Mouse (Mus musculus): ENCODE measurements around the gene Pgm2.

Gene Pgm2

DNA sequence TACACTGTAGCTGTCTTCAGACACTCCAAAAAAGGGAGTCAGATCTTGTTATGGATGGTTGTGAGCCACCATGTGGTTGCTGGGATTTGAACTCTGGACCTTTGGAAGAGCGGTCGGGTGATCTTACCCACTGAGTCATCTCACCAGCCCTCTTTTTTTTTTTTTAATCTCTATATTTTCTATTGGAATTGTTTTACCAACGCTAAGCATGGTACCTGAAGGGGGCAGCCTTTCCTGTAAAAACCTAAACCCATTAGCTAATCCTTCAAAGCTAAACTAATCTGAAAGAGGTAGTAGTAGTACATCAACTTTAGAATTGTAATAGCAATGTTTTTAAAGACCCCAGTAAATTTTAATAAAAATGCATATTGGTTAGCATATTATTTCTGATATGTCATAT, 17.2 kb upstream of the Pgm2 start:
- DNase-seq (ENCODE audit: low spot score) = peak; percentile 34

DNA sequence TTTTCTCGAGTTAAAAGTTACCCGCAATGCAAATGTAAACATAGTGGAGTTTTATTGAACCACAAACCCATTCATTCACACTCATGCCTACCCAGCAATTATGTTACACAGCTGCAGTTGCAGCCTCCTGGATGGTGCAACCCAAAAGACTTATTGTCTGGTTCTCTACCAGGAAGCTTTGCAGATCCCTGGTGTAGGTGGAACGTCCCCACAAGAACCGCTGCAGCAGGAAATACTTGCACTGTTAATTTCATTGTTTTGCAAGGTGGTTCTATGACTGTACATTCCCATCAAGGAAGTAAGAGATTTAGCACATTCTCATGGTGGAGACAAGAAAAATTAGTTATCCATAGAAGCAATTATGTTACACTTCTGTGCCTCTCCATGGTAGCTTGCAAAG, 15.4 kb upstream of the Pgm2 start:
- DNase-seq (ENCODE audit: low spot score) = no peak

DNA sequence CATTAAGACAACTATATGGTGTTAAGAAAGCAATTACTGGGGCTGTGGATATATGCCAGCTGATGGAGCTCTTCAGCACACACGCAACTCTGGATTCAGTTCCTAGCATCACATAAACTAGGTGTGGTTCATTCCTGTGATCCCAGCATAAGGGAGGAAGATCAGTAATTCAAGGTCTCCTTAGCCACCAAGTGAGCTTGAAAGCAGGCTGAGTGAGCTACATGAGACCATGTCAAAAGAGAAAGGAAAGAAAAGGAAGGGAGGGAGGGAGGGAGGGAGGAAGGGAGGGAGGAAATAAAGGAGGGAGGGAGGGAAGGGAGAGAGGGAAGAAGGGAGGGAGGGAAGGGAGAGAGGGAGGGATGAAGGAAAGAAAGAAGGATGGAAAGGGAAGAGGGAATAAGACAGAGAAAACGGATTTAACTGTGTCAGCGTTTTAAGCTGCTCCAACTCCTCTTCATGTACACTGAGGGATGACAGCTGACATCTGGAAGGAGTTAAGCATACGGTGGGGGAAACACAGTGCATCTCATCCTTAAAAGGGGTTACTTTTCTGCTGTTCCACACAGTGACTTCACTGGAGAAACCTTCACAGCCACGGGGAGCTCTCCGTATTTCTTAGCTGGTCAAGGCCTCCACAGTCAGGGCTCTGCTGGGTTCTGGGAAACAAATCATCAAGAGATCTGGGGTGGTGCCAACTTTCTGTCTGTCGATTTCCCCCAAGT, 13.8 kb upstream of the Pgm2 start:
- no peak for DNase-seq (ENCODE audit: low spot score)

DNA sequence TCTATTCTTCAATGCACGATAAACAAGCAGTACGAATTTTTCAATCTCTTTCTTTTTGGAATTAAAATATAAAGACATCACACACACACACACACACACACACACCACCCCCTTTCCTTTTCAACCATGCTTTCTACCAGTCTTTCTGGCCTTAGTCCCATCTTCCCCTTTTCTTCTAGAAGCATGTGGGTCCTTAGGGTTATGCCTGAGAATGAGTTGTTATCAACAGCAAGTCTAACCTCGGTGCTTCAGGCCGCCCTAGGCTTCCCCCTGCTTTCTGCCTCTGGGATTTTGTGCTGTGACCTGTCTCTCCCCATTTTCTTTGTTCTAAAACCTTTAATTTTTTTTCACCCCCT, 13.3 kb upstream of the Pgm2 start:
- DNase-seq (ENCODE audit: low spot score) = no peak

DNA sequence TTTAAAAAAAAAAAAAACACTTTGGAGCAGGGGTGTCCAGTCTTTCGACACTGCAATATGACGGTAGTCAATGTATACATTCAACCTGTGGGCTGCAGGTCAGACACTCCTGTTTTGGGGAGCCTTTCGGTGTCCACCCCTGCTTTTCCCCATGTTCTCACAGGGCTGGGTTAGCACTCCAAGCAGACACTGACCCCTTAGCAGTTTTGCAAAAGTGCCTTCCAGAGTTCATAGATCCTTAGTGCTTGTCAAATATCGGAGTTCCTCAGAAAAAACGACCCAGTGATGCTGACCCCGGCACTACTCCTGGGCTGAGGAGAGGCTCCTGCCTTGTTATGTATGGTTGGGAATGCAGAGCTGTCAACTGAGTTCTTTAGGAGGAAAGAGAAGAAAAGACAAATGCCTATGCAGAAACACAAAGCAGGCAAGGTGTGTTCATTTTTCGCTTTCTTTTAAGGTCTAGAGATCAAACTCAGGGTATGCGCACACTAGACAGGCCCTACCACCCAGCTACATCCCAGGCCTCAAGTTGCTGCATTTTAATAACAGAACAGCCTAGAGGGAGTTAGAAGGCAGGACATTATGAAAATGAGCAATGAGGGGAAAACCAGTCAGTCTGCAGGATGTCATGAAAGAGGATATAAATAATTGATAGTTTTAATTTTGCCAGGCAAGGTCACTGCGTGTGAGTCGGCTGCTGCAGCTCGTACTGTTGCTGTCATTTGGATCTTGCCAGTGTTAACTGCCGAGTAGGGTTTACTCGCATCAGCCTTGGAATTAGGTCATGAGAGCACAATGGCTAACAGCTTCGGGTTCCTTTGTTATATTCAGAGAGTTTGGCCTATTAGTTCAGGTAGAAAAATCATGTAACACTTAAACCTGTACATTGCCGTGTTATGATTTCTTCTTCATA, 9.0 kb upstream of the Pgm2 start:
- DNase-seq (ENCODE audit: low spot score) = no peak

DNA sequence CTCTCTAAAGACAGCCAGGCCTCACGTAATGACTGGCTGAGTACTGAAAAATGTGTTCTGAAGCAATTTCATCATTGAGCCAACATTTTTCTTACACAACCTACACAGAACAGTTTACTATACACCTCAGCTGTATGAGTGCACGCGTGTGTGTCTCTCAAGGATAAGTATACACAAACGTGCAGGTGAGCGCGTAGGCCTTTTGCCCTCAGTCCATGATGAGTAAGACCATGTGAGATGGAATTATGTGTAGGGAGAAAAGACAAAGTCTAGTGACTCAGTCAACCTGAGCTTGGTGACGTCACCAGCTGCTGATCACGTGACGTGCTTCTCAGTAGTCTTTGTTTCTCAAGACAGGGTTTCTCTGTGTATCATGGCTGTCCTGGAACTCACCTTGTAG, 7.3 kb upstream of the Pgm2 start:
- no peak for DNase-seq (ENCODE audit: low spot score)

DNA sequence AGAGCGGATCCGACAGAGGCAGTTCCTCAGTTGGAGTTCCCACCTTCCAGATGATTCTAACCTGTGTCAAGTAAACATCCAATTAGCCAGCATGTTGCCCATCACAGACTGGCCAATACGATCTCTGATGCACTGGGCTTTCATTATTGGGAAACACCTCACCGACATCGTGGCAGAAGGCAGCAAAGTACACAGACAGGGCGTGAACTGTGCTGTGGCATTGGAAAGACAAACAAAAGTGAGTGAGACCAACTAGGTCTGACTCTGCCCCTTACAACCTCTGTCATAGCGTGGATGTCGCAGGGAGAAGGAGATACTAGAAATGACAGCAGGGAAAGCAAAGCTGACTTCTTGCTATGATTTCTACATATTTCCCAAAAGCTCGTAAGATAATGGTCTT, 4.0 kb upstream of the Pgm2 start:
- DNase-seq (ENCODE audit: low spot score) = no peak

DNA sequence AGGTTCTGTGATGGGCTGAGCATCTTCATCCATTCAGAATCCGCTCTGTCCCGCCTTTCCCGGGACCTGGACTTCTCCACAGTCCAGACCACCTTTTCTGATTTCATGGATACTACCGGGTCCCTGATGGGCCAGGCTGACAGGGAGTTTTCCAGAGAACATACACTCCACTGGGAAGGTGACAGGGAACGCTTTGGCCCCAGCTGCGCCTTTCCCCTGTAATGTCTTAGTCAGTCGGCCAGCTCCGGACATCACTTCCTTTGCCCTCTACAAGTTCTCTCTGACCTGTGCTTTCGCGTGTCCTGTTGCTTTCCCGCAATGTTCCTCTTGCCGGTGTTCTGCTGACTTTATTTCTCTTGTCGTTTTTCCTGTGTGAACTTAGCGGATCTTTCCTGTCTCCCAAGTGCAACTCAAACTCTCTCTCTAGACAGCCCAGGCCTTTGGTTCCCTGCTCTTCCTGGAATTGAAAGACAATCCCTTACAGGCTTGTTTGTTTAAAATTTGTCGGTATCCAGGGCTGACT, 660 bp downstream of the Pgm2 start:
- peak; percentile 32 for DNase-seq (ENCODE audit: low spot score)

DNA sequence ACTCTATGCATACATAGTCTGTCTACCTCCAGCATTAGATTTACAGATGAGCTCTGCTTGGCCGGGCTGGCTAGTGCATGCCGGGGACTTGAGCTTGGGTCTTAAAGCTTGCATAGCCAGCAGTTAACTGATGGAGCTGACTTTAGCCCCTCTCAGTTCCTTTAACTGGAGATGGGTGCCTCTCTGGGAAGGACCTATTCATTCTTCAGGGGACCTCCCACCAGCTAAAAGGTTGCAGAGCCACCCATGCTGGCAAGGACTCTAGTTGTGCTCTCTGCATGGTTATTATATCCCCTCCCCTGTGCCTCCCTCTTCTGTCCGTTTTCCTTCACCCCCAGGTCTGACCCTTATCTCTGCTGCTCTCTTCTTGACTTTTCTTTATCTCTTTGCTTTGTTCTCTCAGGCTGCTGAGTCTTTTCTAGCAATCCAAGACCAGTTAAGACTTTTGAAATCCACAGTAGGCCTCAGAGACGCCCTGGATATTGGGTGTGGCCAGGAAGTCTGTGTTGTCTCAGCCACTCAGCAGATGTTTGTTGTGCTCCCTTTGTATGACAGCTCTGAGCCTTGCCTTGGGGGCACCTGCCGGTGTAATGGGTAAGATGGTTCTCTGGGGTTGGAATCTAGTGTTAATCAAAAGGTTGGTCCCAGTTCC, 2.7 kb downstream of the Pgm2 start:
- no peak for DNase-seq (ENCODE audit: low spot score)

DNA sequence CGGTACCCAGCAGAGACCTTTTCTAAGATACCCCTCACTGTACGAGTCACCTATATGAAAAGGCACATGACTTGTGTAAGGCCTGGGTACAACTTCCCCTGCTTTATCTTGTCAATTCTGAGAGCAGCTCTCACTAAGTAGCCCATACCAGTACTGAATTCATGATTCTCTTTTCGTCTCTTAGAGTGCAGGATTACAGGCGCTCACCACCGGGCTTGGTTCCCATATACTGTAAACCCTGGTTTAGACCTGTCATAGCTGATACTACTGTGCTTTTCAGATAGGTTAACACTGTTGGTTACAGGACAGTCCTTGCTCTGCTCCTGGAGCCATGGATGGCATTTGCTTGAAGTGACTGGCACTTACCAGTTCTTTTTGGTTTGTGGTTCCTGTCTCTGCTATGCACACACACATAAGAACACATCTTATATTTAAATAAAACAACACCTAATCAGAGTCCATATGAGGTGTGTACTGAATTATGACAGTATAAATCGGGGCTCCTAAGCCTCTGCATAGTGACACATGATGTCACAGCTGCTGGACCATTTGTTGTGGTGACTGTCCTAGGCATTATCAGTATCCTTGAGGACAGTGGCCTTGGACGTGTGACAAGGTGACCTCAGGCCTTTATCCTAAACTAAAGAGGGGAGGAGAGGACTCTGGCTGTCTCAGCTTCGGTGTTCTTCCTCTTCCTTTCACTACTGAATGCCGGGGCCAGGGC, 9.4 kb downstream of the Pgm2 start:
- DNase-seq (ENCODE audit: low spot score) = no peak

DNA sequence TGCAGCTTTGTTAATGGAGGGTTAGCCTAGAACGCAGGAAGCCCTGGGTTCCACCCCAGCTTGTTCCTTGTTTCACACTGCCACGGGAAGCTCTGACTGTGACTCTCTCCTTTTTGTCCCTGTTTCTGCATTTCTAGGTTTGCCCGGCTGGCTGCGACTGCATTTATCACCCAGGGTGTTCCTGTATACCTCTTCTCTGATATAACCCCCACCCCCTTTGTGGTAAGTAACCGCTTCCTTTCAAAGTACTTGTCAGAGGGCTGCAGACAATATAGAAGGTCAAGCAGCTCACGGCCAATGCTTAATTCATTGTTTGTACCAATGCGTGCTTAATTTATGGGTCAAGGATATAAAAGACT, 9.9 kb downstream of the Pgm2 start:
- DNase-seq (ENCODE audit: low spot score) = no peak

DNA sequence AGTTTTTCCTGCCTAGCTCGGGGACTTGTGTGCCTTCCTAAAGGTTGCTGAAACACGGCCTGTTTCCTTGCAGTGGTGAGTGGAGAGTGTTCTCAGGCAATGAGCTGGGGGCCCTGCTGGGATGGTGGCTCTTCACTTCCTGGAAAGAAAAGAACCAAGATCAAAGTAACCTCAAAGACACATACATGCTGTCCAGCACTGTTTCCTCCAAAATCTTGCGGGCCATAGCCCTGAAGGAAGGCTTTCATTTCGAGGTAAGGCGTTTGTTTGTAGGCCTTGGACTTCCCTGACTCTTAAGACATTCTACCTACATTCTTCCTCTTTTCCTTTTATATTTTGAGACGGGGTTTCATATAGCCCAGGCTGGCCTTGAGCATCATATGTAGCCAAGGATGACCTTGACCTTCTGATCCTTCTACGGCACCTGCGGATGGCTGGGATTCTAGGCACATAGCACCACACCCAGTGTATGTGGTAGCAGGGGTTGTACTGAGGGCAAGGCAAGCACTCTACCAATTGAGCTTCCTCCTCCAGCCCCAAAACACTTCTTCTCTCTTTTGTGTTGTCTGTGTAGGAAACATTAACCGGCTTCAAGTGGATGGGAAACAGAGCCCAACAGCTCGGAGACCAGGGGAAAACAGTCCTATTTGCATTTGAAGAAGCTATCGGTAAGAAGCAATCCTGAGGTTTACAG, 15.0 kb downstream of the Pgm2 start:
- DNase-seq (ENCODE audit: low spot score) = no peak

DNA sequence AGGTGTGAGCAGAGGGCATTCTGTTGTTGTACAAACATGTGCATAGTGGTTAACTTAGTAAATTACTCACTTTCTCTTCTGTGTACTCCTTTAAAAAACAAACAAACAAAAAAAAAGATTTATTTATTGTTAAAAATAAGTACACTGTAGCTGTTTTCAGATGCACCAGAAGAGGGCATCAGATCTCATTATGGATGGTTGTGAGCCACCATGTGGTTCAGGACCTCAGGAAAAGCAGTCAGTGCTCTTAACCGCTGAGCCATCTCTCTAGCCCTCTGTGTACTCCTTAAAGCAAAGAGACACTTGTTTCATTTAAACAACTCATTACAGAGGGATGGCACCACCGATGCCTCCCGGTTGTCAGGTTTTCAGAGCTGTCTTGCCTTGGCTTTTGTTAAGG, 16.5 kb downstream of the Pgm2 start:
- DNase-seq (ENCODE audit: low spot score) = no peak

DNA sequence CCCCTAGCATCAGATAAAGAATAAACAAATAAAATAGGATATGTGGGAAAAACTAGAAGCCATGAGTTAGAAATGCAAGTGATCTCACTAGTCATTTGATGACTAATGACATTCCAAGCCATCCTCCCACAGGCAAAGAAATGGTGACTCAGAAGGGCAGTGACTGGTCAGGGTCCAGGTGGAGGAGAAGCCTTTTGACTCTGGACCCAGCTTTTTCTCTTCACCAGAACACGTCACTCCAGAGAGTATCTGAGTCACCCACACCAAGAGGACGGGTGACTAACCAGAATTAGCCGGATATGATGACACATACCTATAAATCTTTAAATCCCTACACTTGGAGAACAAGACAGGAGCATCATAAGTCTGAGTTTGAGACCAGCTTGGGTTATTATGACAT, 19.6 kb downstream of the Pgm2 start:
- DNase-seq (ENCODE audit: low spot score) = no peak

DNA sequence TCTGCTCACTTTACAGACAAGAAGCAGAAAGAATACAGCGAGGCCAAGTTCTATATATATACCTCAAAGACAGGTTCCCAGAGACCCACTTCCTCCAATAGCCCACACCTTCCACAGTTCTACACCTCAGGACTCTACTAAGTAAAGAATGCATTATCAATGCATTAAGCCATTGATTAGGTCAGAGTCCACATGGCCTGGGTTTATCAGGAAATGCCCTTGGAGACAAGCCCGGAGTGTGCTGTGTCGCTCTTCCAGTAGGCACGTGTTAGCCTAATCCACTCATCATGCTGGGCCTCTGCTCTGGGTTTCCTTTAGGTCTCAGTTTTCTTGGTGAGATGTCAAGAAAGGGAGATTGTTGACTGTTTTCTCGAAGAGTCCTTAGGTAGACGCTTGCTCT, 21.5 kb downstream of the Pgm2 start:
- no peak for DNase-seq (ENCODE audit: low spot score)

DNA sequence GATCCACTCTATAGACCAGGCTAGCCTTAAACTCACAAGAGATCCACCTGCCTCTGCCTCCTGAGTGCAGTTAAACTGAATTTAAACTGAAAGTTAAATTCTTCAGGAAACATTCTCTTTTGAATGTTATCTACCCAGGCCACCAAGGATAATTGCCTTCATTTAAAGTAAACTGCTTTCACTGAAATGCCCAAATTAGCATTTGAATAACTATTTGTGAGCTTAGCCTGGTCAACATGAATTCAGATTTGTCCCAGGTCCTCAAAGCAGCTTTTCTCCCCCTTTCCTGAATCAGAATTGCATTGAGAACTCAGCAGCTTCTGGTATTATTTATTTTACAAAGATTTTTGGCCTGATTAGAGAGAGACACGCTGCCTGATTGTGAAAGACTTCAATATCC, 24.4 kb downstream of the Pgm2 start:
- no peak for DNase-seq (ENCODE audit: low spot score)

DNA sequence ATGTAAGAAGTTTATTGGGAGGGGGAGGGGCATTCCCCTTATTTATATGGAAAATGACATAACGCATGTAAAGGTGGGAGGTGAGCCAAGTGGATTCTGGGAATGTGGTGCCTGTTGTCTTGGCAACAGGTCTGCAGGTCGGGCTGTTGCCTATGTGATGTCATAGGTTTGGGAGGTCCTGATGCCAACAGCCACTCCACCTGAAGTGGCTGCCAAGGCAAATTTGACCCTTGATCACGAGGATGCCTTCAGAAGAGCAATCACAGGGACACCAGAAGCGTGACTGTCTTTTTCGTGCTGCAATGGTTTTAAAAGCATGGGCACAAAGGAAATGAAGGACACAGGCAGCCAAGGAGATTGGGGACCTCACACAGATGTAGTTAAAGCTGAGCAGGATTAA, 33.0 kb downstream of the Pgm2 start:
- no peak for DNase-seq (ENCODE audit: low spot score)

DNA sequence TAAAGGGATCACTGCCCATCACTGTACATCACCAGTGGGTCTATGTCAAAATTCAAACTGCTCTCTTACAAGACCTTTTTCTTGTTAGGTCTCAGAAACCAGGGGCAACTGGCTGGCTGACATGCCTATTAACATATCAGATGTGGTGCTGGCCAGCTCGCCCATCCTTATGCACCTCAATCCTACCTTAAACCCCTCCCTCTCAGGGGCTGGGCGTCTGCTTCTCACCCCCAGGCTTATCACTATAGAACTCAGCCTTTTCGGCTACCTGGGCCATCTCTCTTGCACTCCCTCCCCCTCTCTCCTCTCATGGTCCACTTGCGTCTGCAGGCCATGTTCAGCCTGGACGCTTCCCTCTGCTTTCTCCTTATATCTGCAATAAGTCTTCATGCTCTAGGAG, 38.8 kb downstream of the Pgm2 start:
- no peak for DNase-seq (ENCODE audit: low spot score)

DNA sequence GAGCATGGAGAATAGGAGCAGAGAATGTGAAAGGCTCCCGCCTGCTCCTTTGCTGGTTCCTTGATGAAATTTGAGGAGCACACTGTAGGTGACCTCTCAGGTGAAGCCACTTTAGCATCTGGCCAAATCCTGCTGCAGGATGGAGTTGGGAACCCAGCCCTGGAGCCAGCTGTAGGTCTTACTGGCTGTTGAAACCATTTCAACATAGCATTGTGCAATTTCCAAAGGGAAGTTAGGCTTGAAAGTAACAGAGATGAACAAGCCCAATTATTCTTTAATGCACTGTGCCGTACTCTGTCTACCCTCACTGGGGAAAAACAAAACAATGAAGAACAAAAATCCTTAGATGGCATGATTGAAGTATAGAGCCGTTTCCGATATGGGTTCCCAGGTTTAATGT, 41.2 kb downstream of the Pgm2 start:
- DNase-seq (ENCODE audit: low spot score) = no peak

DNA sequence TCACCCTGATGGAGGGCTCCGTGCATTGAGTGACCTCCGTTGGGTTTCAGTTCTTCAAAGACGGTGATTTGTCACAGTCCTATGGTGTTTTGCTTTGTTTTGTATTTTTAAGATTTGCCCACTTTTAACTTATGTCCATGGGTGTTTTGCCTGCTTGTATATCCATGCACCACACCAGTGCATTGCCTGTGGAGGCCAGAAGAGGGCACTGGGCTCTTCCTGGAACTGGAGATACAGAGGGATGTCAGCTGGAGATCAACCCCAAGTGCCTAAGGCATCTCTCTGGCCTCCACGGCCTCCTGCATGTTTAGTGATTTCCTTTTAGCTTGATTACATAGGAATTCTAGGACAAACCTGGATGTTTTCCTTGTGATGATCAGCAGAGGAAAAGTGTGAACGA, 43.6 kb downstream of the Pgm2 start:
- DNase-seq (ENCODE audit: low spot score) = no peak

DNA sequence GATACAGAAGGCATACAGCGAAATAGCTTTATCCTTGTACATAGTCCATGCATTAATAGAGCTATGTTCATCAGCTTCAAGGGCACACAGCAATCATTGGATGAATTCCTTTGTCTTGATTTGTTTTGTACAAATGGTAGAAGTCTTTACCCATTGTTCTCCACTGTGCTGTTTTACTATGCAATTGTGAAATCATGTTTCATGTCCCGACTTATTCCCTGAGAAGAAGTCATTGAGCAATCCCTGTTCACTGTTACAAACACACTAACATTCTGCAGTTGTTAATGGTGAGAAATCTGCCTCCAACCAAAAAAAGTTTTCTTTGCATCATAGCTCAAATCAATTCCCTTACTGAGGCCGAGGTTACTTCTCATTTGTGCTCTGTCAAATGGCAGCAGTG, 47.5 kb downstream of the Pgm2 start:
- DNase-seq (ENCODE audit: low spot score) = no peak

DNA sequence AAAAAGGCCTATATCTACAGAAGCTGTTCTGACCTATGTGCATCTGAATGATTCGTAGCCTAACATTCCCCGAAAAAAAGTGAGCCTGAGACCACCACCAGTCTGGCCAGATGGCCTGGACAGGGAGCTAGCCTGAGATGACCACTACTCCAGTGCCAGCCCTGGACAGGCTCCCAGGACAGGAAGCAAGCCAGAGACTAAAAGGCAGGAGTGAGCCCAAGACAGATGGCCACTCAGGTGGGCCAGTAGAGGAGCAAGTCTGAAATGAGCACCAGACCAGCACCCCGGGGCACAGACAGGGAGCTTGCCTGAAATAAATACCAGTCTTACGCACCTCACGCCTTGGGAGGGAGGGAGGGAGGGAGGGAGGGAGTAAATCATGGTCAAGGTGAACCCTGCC, 51.6 kb downstream of the Pgm2 start:
- no peak for DNase-seq (ENCODE audit: low spot score)

Data from lung, postnatal 25 days (tissue).